Mouse (Mus musculus) C2C12 (cell line): ENCODE data around the gene Dhx35. TPM values are rescaled to one million over a fixed set of nuclear protein-coding genes. Genes with fewer than 3 reads are reported as not detected.

Experiments
- H3K27me3 ChIP-seq: one replicate; pipeline ENCODE4 v1.6.1; 2011; ENCODE audit not compliant: control insufficient read depth, insufficient read depth, insufficient read length
- H3K36me3 ChIP-seq: one replicate; pipeline ENCODE4 v1.6.1; 2011; ENCODE audit not compliant: control insufficient read depth, insufficient read depth
- H3K4me3 ChIP-seq: one replicate; pipeline ENCODE4 v1.5.1; 2011; ENCODE audit warnings: mild to moderate bottlenecking, control low read depth; ENCODE audit not compliant: poor library complexity, insufficient read depth, severe bottlenecking
- H3K79me2 ChIP-seq: one replicate; pipeline ENCODE4 v1.6.1; 2011; ENCODE audit not compliant: control insufficient read depth, insufficient read depth
- H3K79me3 ChIP-seq: one replicate; pipeline ENCODE4 v1.6.1; 2011; ENCODE audit warnings: low read depth, control low read depth
- H3ac ChIP-seq: one replicate; pipeline ENCODE3; 2011; ENCODE audit warnings: low read depth; ENCODE audit not compliant: control insufficient read depth, insufficient read length
- CEBPB ChIP-seq: IDR thresholded peaks from one replicate; pipeline ENCODE4 v1.6.1; 2011; ENCODE audit warnings: low read depth, mild to moderate bottlenecking, control low read depth, moderate library complexity
- CTCF ChIP-seq: IDR thresholded peaks from one replicate; pipeline ENCODE4 v1.5.1; 2011; ENCODE audit not compliant: control insufficient read depth, insufficient read depth, insufficient read length
- FOSL1 ChIP-seq: IDR thresholded peaks from one replicate; pipeline ENCODE4 v1.8.0; 2011; ENCODE audit warnings: mild to moderate bottlenecking, low read length; ENCODE audit not compliant: poor library complexity, insufficient read depth, severe bottlenecking
- MAX ChIP-seq: IDR thresholded peaks from one replicate; pipeline ENCODE4 v1.6.1; 2011; ENCODE audit warnings: mild to moderate bottlenecking, control low read depth
- MYOD1 ChIP-seq: IDR thresholded peaks from one replicate; pipeline ENCODE4 v1.6.1; 2011; ENCODE audit warnings: low read depth; ENCODE audit not compliant: control insufficient read depth, insufficient read length
- MYOG ChIP-seq: IDR thresholded peaks from one replicate; pipeline ENCODE4 v1.6.1; 2011; ENCODE audit not compliant: control insufficient read depth, insufficient read length; ENCODE audit errors: extremely low read depth
- USF1 ChIP-seq: IDR thresholded peaks from one replicate; pipeline ENCODE4 v1.6.1; 2011; ENCODE audit warnings: low read depth, mild to moderate bottlenecking, control low read depth, moderate library complexity
- polyA plus RNA-seq: library from polyadenylated mRNA; unstranded; fragments of >200 nt; fragmentation: generic; extraction: Trizol; gene quantifications from one replicate; pipeline ENCODE4 v1.2.1, GENCODE M21; 2012; ENCODE audit warnings: missing spikeins

The Dhx35 gene
- polyA plus RNA-seq, 1 experiment, result 11.8 TPM

DNA sequence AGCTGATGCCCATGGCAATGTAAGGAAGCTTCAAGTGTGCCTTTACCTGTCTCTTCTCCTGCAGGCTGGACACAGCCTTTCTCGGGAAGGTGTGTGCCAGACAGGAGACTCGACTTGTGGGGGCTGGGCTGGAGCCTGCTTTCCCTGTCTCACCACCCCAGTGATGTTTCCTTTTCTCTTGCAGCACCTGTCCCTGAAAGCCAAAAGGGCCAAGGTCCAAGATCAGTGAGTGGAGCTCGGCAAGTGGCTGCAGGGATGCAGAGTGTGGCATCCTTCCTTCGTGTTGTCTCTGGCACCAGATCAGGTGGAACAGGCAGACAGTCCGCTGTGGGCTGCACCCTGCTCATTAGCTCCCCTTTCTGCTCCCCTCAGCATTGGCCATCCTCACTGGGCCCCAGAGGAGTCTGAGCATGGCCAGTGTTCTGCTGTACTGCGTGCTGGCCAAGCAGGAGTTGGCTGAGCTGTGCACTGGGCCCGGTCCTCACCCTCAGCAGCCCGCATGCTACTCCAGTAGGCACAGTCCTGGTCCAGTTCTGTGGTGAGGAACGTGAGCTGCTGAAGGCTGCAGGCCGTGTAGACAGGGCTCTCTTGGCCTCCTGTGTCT, 62.4 kb downstream of the Dhx35 start:
- no peaks in the 10 kb centered on the region for H3K79me3 ChIP-seq
- no peak overlapping the region for H3ac ChIP-seq
- no peak overlapping the region for H3K4me3 ChIP-seq
- H3K36me3 ChIP-seq, result peaks cover 26% of the 10 kb centered on the region
- no peaks in the 10 kb centered on the region for H3K79me2 ChIP-seq
- TF ChIP-seq CTCF (no peak), MYOG (no peak), MYOD1 (no peak), MAX (no peak), FOSL1 (no peak), CEBPB (no peak), USF1 (no peak)
- H3K27me3 ChIP-seq, result no peaks in the 10 kb centered on the region

DNA sequence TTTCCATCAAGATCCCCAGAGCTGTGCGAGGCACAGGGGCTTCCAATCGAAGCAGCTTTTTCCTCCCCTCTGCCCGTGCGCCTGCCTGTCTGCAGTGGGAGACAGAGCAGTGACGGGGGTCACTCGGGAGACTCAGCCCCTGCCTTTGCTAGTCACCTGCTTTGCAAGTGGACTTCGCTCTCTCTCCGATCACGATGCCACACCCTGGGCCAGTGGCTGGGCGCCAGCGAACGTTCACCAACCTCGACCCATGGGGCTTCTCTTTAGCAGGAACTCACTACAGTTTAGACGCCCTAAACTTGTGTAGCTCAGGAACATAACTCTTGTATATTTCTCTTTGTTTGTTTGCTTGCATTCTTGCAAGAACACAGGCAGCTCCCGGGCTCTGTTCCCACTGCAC, 63.0 kb downstream of the Dhx35 start:
- no peaks in the 10 kb centered on the region for H3K79me2 ChIP-seq
- no peaks in the 10 kb centered on the region for H3K27me3 ChIP-seq
- H3K36me3 ChIP-seq, result peaks cover 21% of the 10 kb centered on the region
- H3ac ChIP-seq, result no peak overlapping the region
- H3K4me3 ChIP-seq, result no peak overlapping the region
- no peaks in the 10 kb centered on the region for H3K79me3 ChIP-seq
- no peak for TF ChIP-seq FOSL1
- TF ChIP-seq MYOD1, result no peak
- TF ChIP-seq CEBPB, result no peak
- no peak for TF ChIP-seq USF1
- no peak for TF ChIP-seq CTCF
- no peak for TF ChIP-seq MAX
- no peak for TF ChIP-seq MYOG

DNA sequence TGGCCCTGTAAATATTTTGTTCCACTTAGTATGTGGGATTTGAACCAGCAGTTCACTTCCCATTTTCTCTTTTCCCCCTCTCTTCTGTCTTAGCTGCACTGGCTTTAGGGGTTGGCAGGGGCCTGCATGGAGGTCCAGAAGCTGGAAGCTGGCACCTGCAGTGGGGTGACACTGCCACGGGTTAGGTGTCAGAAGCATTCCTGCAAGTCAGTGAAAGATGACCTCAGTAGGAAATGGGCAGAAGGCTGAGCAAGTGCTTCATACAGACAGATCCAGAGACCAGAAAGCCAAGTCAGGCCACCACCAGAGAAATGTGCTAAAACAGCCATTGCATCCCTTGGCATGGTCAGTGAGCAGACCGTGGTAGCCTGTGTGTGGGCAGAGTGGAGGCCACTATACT, 66.5 kb downstream of the Dhx35 start:
- Histone ChIP-seq H3K36me3 (peaks cover 12% of the 10 kb centered on the region), H3K4me3 (no peak overlapping the region), H3K27me3 (no peaks in the 10 kb centered on the region), H3K79me2 (no peaks in the 10 kb centered on the region), H3K79me3 (no peaks in the 10 kb centered on the region), H3ac (no peak overlapping the region)
- TF ChIP-seq MYOG, result no peak
- TF ChIP-seq MYOD1, result no peak
- no peak for TF ChIP-seq CTCF
- TF ChIP-seq MAX, result no peak
- no peak for TF ChIP-seq CEBPB
- TF ChIP-seq USF1, result no peak
- no peak for TF ChIP-seq FOSL1

DNA sequence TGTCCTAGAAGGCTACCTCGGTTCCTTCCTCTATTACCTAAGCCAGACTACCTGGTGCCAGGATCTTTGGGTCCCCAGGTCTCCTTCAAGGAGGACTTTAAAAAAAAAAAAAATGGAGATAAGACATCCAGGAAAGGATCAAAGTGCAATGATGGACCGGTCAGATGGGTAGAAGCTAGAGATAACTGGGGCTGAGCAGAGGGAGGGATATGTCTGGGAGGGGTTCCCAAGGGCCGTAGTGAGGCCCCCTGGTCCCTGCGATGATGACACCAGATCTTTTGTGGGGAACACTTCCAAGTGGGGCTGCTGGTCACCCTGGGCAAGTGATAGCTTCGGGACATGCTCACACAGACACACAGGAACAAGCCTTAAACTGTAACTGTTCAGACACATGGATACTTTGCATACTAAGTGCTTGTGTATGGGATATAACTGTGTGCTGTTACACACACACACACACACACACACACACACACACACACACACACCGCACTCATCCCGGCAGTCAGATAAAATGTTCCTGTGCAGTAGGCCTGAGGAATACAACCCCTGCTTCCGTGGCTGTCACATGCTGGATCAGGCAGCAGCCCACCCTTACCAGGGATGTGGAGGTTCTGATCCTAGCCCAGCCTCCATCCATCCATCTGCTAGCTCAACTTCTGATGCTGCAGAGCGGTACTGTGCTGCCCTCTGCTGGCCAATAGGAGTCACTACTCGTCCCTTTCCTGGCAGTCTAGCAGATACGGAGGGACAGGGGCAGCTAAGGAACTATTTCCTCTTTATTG, 68.9 kb downstream of the Dhx35 start:
- H3K27me3 ChIP-seq, result no peaks in the 10 kb centered on the region
- H3K79me3 ChIP-seq, result no peaks in the 10 kb centered on the region
- TF ChIP-seq MAX (no peak), USF1 (no peak), FOSL1 (no peak), CEBPB (no peak), MYOG (no peak), CTCF (peak; percentile 90), MYOD1 (no peak)
- no peaks in the 10 kb centered on the region for H3K36me3 ChIP-seq
- no peak overlapping the region for H3K4me3 ChIP-seq
- no peak overlapping the region for H3ac ChIP-seq
- H3K79me2 ChIP-seq, result no peaks in the 10 kb centered on the region

DNA sequence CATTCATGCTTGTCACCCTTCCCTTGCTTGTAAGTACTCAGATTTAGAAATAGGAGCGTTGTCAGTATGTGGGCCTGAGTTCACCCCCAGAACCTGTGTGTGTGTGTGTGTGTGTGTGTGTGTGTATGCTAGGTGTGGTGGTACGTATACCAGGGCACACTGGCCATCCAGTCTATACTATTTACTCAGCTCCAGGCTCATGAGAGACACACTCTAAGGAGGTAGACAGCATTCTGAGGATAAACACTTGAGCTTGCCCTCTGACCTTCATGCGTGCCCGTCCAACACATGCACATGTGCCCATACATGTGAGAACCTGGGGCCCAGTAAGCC, 69.5 kb downstream of the Dhx35 start:
- Histone ChIP-seq H3K36me3 (no peaks in the 10 kb centered on the region), H3K79me2 (no peaks in the 10 kb centered on the region), H3K79me3 (no peaks in the 10 kb centered on the region), H3K27me3 (no peaks in the 10 kb centered on the region), H3K4me3 (no peak overlapping the region), H3ac (no peak overlapping the region)
- TF ChIP-seq FOSL1 (no peak), MYOG (no peak), MYOD1 (no peak), CTCF (no peak), CEBPB (no peak), USF1 (no peak), MAX (no peak)
